Mouse (Mus musculus): ENCODE measurements around the gene Cab39l. TPM values are rescaled to one million over a fixed set of nuclear protein-coding genes. Genes with fewer than 3 reads are reported as not detected.

Cab39l gene
- polyA plus RNA-seq, 1 experiment: not detected

- H3K4me3 ChIP-seq (ENCODE audit: insufficient read depth, low read depth, low read length): no peak overlapping the region
- H3K27ac ChIP-seq (ENCODE audit: insufficient read depth, low read depth, low read length): no peak overlapping the region
- no peak for TF ChIP-seq POLR2A (IDR thresholded peaks at IDR 0.05; ENCODE audit: insufficient read depth, low read depth, low read length)
- H3K4me1 ChIP-seq (ENCODE audit: control insufficient read depth, insufficient read depth, low read length): peaks cover 3% of the 10 kb centered on the region; the same call in 1 of the 2 replicates
- WGBS: 88% methylated on average over 5 of the region's 5 CpGs
These were observed 135.6 kb downstream of the Cab39l start for GRCm38 (mm10) chr14:59576385-59576784.

DNA sequence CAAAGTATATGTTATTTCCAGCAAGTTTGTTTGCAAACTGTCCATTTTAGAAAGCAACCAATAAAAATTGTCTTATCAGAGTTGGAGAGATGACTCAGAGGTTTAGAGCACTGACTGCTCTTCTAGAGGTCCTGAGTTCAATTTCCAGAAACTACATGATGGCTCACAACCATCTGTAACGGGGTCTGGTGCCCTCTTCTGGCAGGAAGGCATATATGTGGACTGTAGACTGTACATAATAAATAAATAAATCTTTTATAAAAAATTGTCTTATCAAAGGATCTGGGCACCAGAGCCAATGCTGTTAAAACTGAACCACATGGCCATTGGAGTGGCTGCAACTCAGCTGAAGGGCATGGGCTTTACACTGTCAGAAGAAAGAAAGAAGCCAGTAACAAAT lies 149.8 kb downstream of the Cab39l start:
- H3K4me3 ChIP-seq (ENCODE audit: insufficient read depth, low read depth, low read length): no peak overlapping the region
- 84% methylated on average over 1 of the region's 1 CpGs for WGBS
- no peaks in the 10 kb centered on the region for H3K4me1 ChIP-seq (ENCODE audit: control insufficient read depth, insufficient read depth, low read length)
- no peak overlapping the region for H3K27ac ChIP-seq (ENCODE audit: insufficient read depth, low read depth, low read length)
- no peak for TF ChIP-seq POLR2A (IDR thresholded peaks at IDR 0.05; ENCODE audit: insufficient read depth, low read depth, low read length)
- TF ChIP-seq CTCF (IDR thresholded peaks at IDR 0.05; ENCODE audit: insufficient read depth, low read depth, low read length): no peak

GRCm38 (mm10) chr14:59591901-59592300 lies 151.1 kb downstream of the Cab39l start:
- TF ChIP-seq POLR2A (IDR thresholded peaks at IDR 0.05; ENCODE audit: insufficient read depth, low read depth, low read length) (no peak), CTCF (IDR thresholded peaks at IDR 0.05; ENCODE audit: insufficient read depth, low read depth, low read length) (no peak)
- Histone ChIP-seq H3K27ac (ENCODE audit: insufficient read depth, low read depth, low read length) (no peak overlapping the region), H3K4me3 (ENCODE audit: insufficient read depth, low read depth, low read length) (no peak overlapping the region), H3K4me1 (ENCODE audit: control insufficient read depth, insufficient read depth, low read length) (peaks cover 1% of the 10 kb centered on the region; the same call in 1 of the 2 replicates)
- 71% methylated on average over 8 of the region's 8 CpGs for WGBS

GRCm38 (mm10) chr14:59592593-59592992 lies 151.8 kb downstream of the Cab39l start:
- H3K4me3 ChIP-seq (ENCODE audit: insufficient read depth, low read depth, low read length): no peak overlapping the region
- H3K27ac ChIP-seq (ENCODE audit: insufficient read depth, low read depth, low read length): no peak overlapping the region
- 98% methylated on average over 3 of the region's 3 CpGs for WGBS
- peaks cover 2% of the 10 kb centered on the region; the same call in 1 of the 2 replicates for H3K4me1 ChIP-seq (ENCODE audit: control insufficient read depth, insufficient read depth, low read length)
- TF ChIP-seq CTCF (IDR thresholded peaks at IDR 0.05; ENCODE audit: insufficient read depth, low read depth, low read length): no peak
- TF ChIP-seq POLR2A (IDR thresholded peaks at IDR 0.05; ENCODE audit: insufficient read depth, low read depth, low read length): no peak

GRCm38 (mm10) chr14:59594988-59595387 lies 154.2 kb downstream of the Cab39l start:
- H3K4me1 ChIP-seq (ENCODE audit: control insufficient read depth, insufficient read depth, low read length): peaks cover 2% of the 10 kb centered on the region; the same call in 1 of the 2 replicates
- H3K4me3 ChIP-seq (ENCODE audit: insufficient read depth, low read depth, low read length): no peak overlapping the region
- TF ChIP-seq CTCF (IDR thresholded peaks at IDR 0.05; ENCODE audit: insufficient read depth, low read depth, low read length) (no peak), POLR2A (IDR thresholded peaks at IDR 0.05; ENCODE audit: insufficient read depth, low read depth, low read length) (no peak)
- 73% methylated on average over 3 of the region's 3 CpGs for WGBS
- H3K27ac ChIP-seq (ENCODE audit: insufficient read depth, low read depth, low read length): no peak overlapping the region

- Histone ChIP-seq H3K4me1 (ENCODE audit: control insufficient read depth, insufficient read depth, low read length) (peaks cover 2% of the 10 kb centered on the region; the same call in 1 of the 2 replicates), H3K4me3 (ENCODE audit: insufficient read depth, low read depth, low read length) (peak within 1 kb of the TSS; percentile 87), H3K27ac (ENCODE audit: insufficient read depth, low read depth, low read length) (peak within 1 kb of the TSS; percentile 74; the same call in 1 of the 2 replicates)
- WGBS: under 1% methylated on average over 48 of the region's 48 CpGs
- TF ChIP-seq POLR2A (IDR thresholded peaks at IDR 0.05; ENCODE audit: insufficient read depth, low read depth, low read length) (peak; percentile 77), CTCF (IDR thresholded peaks at IDR 0.05; ENCODE audit: insufficient read depth, low read depth, low read length) (no peak)
These were observed 156.9 kb downstream of the Cab39l start, which contains the start of gene Cdadc1 for GRCm38 (mm10) chr14:59597398-59598259. Gene Cdadc1, minus strand, starts transcription at chr14:59597959.

GRCm38 (mm10) chr14:59598260-59598627 lies 157.5 kb downstream of the Cab39l start:
- Histone ChIP-seq H3K27ac (ENCODE audit: insufficient read depth, low read depth, low read length) (peak overlapping the region; percentile 74; the same call in 1 of the 2 replicates), H3K4me1 (ENCODE audit: control insufficient read depth, insufficient read depth, low read length) (peaks cover 2% of the 10 kb centered on the region; the same call in 1 of the 2 replicates), H3K4me3 (ENCODE audit: insufficient read depth, low read depth, low read length) (peak overlapping the region; percentile 87)
- TF ChIP-seq POLR2A (IDR thresholded peaks at IDR 0.05; ENCODE audit: insufficient read depth, low read depth, low read length): no peak
- no peak for TF ChIP-seq CTCF (IDR thresholded peaks at IDR 0.05; ENCODE audit: insufficient read depth, low read depth, low read length)
- WGBS: 0% methylated on average over 8 of the region's 8 CpGs

GRCm38 (mm10) chr14:59604002-59604645 lies 163.4 kb downstream of the Cab39l start:
- no peak overlapping the region for H3K4me3 ChIP-seq (ENCODE audit: insufficient read depth, low read depth, low read length)
- H3K4me1 ChIP-seq (ENCODE audit: control insufficient read depth, insufficient read depth, low read length): no peaks in the 10 kb centered on the region
- TF ChIP-seq CTCF (IDR thresholded peaks at IDR 0.05; ENCODE audit: insufficient read depth, low read depth, low read length): no peak
- no peak for TF ChIP-seq POLR2A (IDR thresholded peaks at IDR 0.05; ENCODE audit: insufficient read depth, low read depth, low read length)
- H3K27ac ChIP-seq (ENCODE audit: insufficient read depth, low read depth, low read length): no peak overlapping the region
- WGBS: 59% methylated on average over 5 of the region's 5 CpGs

Data from olfactory bulb, adult 2 months (tissue).